Mouse (Mus musculus) kidney, embryonic 15.5 days (tissue): ENCODE measurements around the gene Palm3. TPM values are rescaled to one million over a fixed set of nuclear protein-coding genes. Genes with fewer than 3 reads are reported as not detected.

Experiments
- ATAC-seq: fragments of 200-750 bp; cut with Nextera tagmentation; replicated peaks from 2 replicates; pipeline ENCODE4 v1.8.0; 2017; ENCODE audit warnings: moderate TSS enrichment; ENCODE audit not compliant: low FRiP score
- H3K27ac ChIP-seq: fragments of 300-500 bp; sonication (generic); 2 replicates; pipeline ENCODE4 v1.5.1; 2015; ENCODE audit warnings: mild to moderate bottlenecking, inconsistent platforms
- H3K27me3 ChIP-seq: fragments of 300-500 bp; sonication (generic); 2 replicates; pipeline ENCODE4 v1.6.1; 2015; ENCODE audit warnings: inconsistent platforms
- H3K36me3 ChIP-seq: fragments of 300-500 bp; sonication (generic); 2 replicates; pipeline ENCODE4 v1.6.1; 2015; ENCODE audit warnings: inconsistent platforms
- H3K4me1 ChIP-seq: fragments of 300-500 bp; sonication (generic); 2 replicates; pipeline ENCODE4 v1.6.1; 2015; ENCODE audit warnings: inconsistent platforms
- H3K4me2 ChIP-seq: fragments of 300-500 bp; sonication (generic); 2 replicates; pipeline ENCODE4 v1.6.1; 2015; ENCODE audit warnings: moderate library complexity, mild to moderate bottlenecking, inconsistent platforms
- H3K4me3 ChIP-seq: fragments of 300-500 bp; sonication (generic); replicated peaks from 2 replicates; pipeline ENCODE4 v1.5.1; 2015; ENCODE audit warnings: mild to moderate bottlenecking, inconsistent platforms
- H3K9ac ChIP-seq: fragments of 300-500 bp; sonication (generic); 2 replicates; pipeline ENCODE4 v1.6.1; 2015; ENCODE audit warnings: mild to moderate bottlenecking, inconsistent platforms
- H3K9me3 ChIP-seq: fragments of 300-500 bp; sonication (generic); replicated peaks from 2 replicates; pipeline ENCODE4 v1.6.1; 2016; ENCODE audit warnings: inconsistent platforms
- WGBS: fragments of 180-500 bp; shearing (Covaris S2); methylation state at CpG from one replicate; pipeline ENCODE4 v1.1.7; 2015; ENCODE audit warnings: mixed read lengths; 5-methylcytosine and 5-hydroxymethylcytosine counted together
- microRNA counts: library from miRNA; unstranded; fragments of <30 nt; microRNA quantifications from one replicate; lab custom pipeline; 2016
- microRNA-seq: library from miRNA; unstranded; fragments of <30 nt; microRNA quantifications from one replicate; pipeline ENCODE4, GENCODE M21; 2016
- polyA plus RNA-seq: library from polyadenylated mRNA; unstranded; fragments of >200 nt; fragmentation: Nextera tagmentation; extraction: Ambion mirVana; gene quantifications from 2 replicates; pipeline ENCODE4 v1.2.1, GENCODE M21; 2015

The Palm3 gene
- polyA plus RNA-seq, 1 experiment from 2014 or later = 14.8 TPM

- no peak for ATAC-seq
- Histone ChIP-seq H3K4me3 (no peak overlapping the region), H3K27ac (no peak overlapping the region), H3K9me3 (no peaks in the 10 kb centered on the region), H3K36me3 (peaks cover 17% of the 10 kb centered on the region; the same call in 1 of the 2 replicates), H3K9ac (no peak overlapping the region), H3K27me3 (no peaks in the 10 kb centered on the region), H3K4me2 (no peak overlapping the region), H3K4me1 (peaks cover 70% of the 10 kb centered on the region)
- 98% methylated on average over 2 of the region's 2 CpGs for WGBS
Measured at GRCm38 (mm10) chr8:84070667-84071066, 49.4 kb downstream of the Palm3 start.

GRCm38 (mm10) chr8:84071921-84072320 lies 50.6 kb downstream of the Palm3 start:
- Histone ChIP-seq H3K4me1 (peaks cover 75% of the 10 kb centered on the region), H3K36me3 (peaks cover 17% of the 10 kb centered on the region; the same call in 1 of the 2 replicates), H3K27me3 (no peaks in the 10 kb centered on the region), H3K9me3 (no peaks in the 10 kb centered on the region), H3K4me3 (no peak overlapping the region), H3K27ac (peak overlapping the region; percentile 32; the same call in 1 of the 2 replicates), H3K4me2 (no peak overlapping the region), H3K9ac (no peak overlapping the region)
- ATAC-seq = no peak
- WGBS = 50% methylated on average over 3 of the region's 3 CpGs

- Histone ChIP-seq H3K9me3 (no peaks in the 10 kb centered on the region), H3K4me3 (no peak overlapping the region), H3K4me1 (peaks cover 78% of the 10 kb centered on the region), H3K27ac (0 out of 2 replicates have a peak overlapping the region, but pooled peaks have one; percentile 32), H3K4me2 (no peak overlapping the region), H3K36me3 (peaks cover 17% of the 10 kb centered on the region; the same call in 1 of the 2 replicates), H3K9ac (no peak overlapping the region), H3K27me3 (no peaks in the 10 kb centered on the region)
- ATAC-seq = no peak
- WGBS = 87% methylated on average over 10 of the region's 10 CpGs
Measured at GRCm38 (mm10) chr8:84072321-84072720, 51.0 kb downstream of the Palm3 start.

GRCm38 (mm10) chr8:84073230-84073976 lies 52.1 kb downstream of the Palm3 start:
- H3K9me3 ChIP-seq = no peaks in the 10 kb centered on the region
- peaks cover 17% of the 10 kb centered on the region; the same call in 1 of the 2 replicates for H3K36me3 ChIP-seq
- H3K27me3 ChIP-seq = no peaks in the 10 kb centered on the region
- H3K4me2 ChIP-seq = no peak overlapping the region
- no peak overlapping the region for H3K27ac ChIP-seq
- H3K4me3 ChIP-seq = no peak overlapping the region
- 56% methylated on average over 10 of the region's 10 CpGs for WGBS
- H3K9ac ChIP-seq = no peak overlapping the region
- ATAC-seq = no peak
- peaks cover 68% of the 10 kb centered on the region for H3K4me1 ChIP-seq

- H3K9me3 ChIP-seq = no peaks in the 10 kb centered on the region
- H3K4me1 ChIP-seq = peaks cover 40% of the 10 kb centered on the region
- H3K27me3 ChIP-seq = no peaks in the 10 kb centered on the region
- 85% methylated on average over 1 of the region's 1 CpGs for WGBS
- H3K27ac ChIP-seq = no peak overlapping the region
- no peak overlapping the region for H3K4me2 ChIP-seq
- ATAC-seq = no peak
- H3K4me3 ChIP-seq = no peak overlapping the region
- no peak overlapping the region for H3K9ac ChIP-seq
- peaks cover 43% of the 10 kb centered on the region for H3K36me3 ChIP-seq
Measured at GRCm38 (mm10) chr8:84076412-84076811, 55.1 kb downstream of the Palm3 start.

GRCm38 (mm10) chr8:84076849-84077248 lies 55.6 kb downstream of the Palm3 start:
- ATAC-seq = 0 out of 2 replicates have a peak, but pooled peaks have one; percentile 15
- Histone ChIP-seq H3K9ac (no peak overlapping the region), H3K27ac (no peak overlapping the region), H3K4me1 (peaks cover 36% of the 10 kb centered on the region), H3K27me3 (no peaks in the 10 kb centered on the region), H3K4me3 (no peak overlapping the region), H3K36me3 (peaks cover 46% of the 10 kb centered on the region), H3K4me2 (no peak overlapping the region), H3K9me3 (no peaks in the 10 kb centered on the region)
- WGBS = 38% methylated on average over 3 of the region's 3 CpGs

- 83% methylated on average over 5 of the region's 5 CpGs for WGBS
- H3K9me3 ChIP-seq = no peaks in the 10 kb centered on the region
- H3K36me3 ChIP-seq = peaks cover 66% of the 10 kb centered on the region
- no peak overlapping the region for H3K27ac ChIP-seq
- no peak overlapping the region for H3K4me2 ChIP-seq
- H3K27me3 ChIP-seq = no peaks in the 10 kb centered on the region
- peaks cover 17% of the 10 kb centered on the region; the same call in 1 of the 2 replicates for H3K4me1 ChIP-seq
- no peak for ATAC-seq
- H3K4me3 ChIP-seq = no peak overlapping the region
- H3K9ac ChIP-seq = no peak overlapping the region
Measured at GRCm38 (mm10) chr8:84079206-84079605, 57.9 kb downstream of the Palm3 start.

MicroRNA genes within 50 kb of the gene (microRNA counts, 519-probe panel; counts per million panel counts)
- microRNA mmu-miR-1199 (lab: Ali Mortazavi, UCI) = 31.7 counts per million

Small RNAs within 50 kb of the gene (microRNA-seq; reads per million reads assigned to microRNA genes)
- gene Mir1199 (1.6 reads per million, percentile 4 among the genes with 10 or more reads in this experiment), gene Mir8111 (0.59 reads per million)

Other genes starting within 250 kb of the Palm3 start
- 17.8 and 18.8 TPM in 2 replicates for gene Adgrl1, start 121.4 kb upstream of the Palm3 start, polyA plus RNA-seq
- gene Gm10644, start 66.3 kb upstream of the Palm3 start, polyA plus RNA-seq = 0.69 and 0.71 TPM in 2 replicates
- gene Asf1b, start 66.0 kb upstream of the Palm3 start, polyA plus RNA-seq = 60.7 and 62.2 TPM in 2 replicates
- 161 and 163 TPM in 2 replicates for gene Prkaca, start 48.5 kb upstream of the Palm3 start, polyA plus RNA-seq
- 11.0 and 11.5 TPM in 2 replicates for gene Samd1, start 23.8 kb upstream of the Palm3 start, polyA plus RNA-seq
- gene 1700067K01Rik, start 20.0 kb upstream of the Palm3 start, polyA plus RNA-seq = 1.2 and 1.3 TPM in 2 replicates
- gene 2210011C24Rik, start 9.3 kb upstream of the Palm3 start, polyA plus RNA-seq = 7.4 and 9.1 TPM in 2 replicates
- 2.3 and 3.2 TPM in 2 replicates for gene Il27ra, start 21.1 kb downstream of the Palm3 start, polyA plus RNA-seq
- gene Rln3, start 23.5 kb downstream of the Palm3 start, polyA plus RNA-seq = not detected in 2 replicates
- gene Gm10643, start 43.7 kb downstream of the Palm3 start, polyA plus RNA-seq = 1.2 and 1.6 TPM in 2 replicates
- gene Rfx1, start 45.4 kb downstream of the Palm3 start, polyA plus RNA-seq = 10.5 and 10.7 TPM in 2 replicates
- gene Dcaf15, start 83.3 kb downstream of the Palm3 start, polyA plus RNA-seq = 9.2 and 11.6 TPM in 2 replicates
- 0.21 and 1.4 TPM in 2 replicates for gene Podnl1, start 104.5 kb downstream of the Palm3 start, polyA plus RNA-seq
- 22.0 and 28.7 TPM in 2 replicates for gene Cc2d1a, start 126.5 kb downstream of the Palm3 start, polyA plus RNA-seq
- gene 4930432K21Rik, start 126.6 kb downstream of the Palm3 start, polyA plus RNA-seq = 1.7 and 2.0 TPM in 2 replicates
- gene Nanos3, start 163.7 kb downstream of the Palm3 start, polyA plus RNA-seq = 3.6 and 4.7 TPM in 2 replicates
- gene Zswim4, start 215.6 kb downstream of the Palm3 start, polyA plus RNA-seq = 16.6 and 17.3 TPM in 2 replicates
- gene D8Ertd738e, start 228.2 kb downstream of the Palm3 start, polyA plus RNA-seq = 336 and 355 TPM in 2 replicates
- gene Mri1, start 235.9 kb downstream of the Palm3 start, polyA plus RNA-seq = 66.8 and 77.8 TPM in 2 replicates
- 23.0 and 25.9 TPM in 2 replicates for gene Ccdc130, start 248.9 kb downstream of the Palm3 start, polyA plus RNA-seq